Mouse (Mus musculus) spleen, adult 2 months (tissue): ENCODE measurements at regions not wholly inside any gene's neighbourhood (a gene's known extent, or its start where the extent isn't known, plus 50 kb on each side); places are given as distances from the start of the nearest gene placed in this dataset.

ENCODE experiments used
- CTCF ChIP-seq: fragments of 200-500 bp; IDR thresholded peaks from 2 replicates; pipeline ENCODE4 v1.5.1; 2011; ENCODE audit warnings: mild to moderate bottlenecking, inconsistent platforms; ENCODE audit not compliant: insufficient read depth, insufficient read length, insufficient replicate concordance; ENCODE audit errors: extremely low read depth
- POLR2A ChIP-seq: fragments of 200-500 bp; IDR thresholded peaks from 2 replicates; pipeline ENCODE4 v1.6.1; 2011; ENCODE audit warnings: low read depth, low read length, inconsistent platforms

DNA sequence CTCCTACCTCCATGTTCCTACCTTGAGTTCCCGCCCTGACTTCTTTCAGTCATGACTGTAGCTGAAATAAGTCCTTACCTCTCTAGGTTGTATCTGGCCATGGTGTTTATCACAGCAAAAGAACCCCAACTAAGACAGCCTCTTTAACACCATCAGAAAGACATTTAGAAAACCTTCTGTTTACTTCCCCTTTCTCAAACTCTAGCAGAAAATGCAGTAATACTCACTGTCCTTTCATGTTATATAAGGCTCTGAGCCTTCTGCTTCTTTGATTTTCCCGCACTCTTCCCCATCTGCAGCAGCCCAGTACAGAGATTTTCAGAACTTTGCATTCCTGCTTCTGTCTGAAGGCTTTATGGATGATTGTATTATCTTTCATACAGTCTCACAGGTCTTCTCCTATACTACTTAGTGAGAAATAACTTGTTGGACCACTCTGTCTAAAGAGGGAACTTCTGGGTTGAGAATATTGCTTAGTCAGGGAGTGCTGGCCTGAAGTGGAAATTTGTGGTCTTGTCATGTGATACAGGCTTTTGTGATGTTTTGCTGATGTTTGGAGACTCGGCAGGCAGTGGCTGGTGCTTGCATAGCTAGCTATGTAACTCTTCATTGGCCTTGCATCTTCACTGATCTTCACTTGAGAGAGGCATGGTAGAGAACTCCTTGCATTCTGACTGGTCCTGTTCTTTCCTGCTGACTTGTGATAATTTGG lies 197.9 kb upstream of the Mki67 start:
- TF ChIP-seq POLR2A (no peak), CTCF (no peak)
